Mouse (Mus musculus): ENCODE measurements at regions not wholly inside any gene's neighbourhood (a gene's known extent, or its start where the extent isn't known, plus 50 kb on each side); places are given as distances from the start of the nearest gene placed in this dataset.

GRCm38 (mm10) chr16:29990393-29990792, 73.8 kb upstream of the Hes1 start:
- DNase-seq (ENCODE audit: low read depth, low spot score) = no peak

DNA sequence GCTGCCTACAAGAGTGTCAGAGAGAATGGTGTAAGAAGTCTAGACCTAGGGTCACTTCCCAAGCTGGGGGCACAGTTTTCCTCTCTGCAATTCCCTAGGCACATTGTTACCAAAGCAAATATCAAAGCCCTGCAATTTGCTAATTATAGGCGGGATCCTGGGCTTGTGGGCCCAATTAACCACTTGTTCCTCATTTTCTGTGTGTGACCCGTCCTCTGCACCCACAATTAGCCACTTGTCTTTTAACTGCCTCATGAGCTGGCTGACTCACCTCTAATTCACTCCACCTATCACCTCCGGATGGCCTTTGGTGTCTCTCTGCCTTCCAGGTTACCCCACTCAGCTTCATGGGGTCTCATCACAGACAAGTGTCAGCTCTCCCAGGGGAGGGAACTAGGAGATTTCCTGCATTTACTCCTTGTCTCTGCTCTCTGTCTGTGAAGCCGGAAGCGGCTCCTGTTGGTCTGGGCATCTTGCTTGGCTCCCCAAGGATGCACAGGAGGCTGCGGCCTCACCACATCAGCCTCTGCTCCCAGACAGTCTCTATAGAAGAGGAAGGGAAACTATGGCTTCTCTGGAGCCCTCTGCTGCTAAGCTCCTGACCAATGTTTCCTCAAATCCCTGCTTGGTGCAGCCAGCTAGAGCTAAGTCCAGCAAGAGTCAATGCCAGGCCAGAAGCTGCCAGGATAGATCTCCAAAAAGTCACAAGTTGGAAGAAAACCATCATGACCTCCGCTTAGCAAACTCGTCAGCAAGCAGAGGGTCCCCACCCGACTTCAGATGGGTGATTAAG, 73.2 kb upstream of the Hes1 start:
- DNase-seq (ENCODE audit: low read depth, low spot score) = no peak

DNA sequence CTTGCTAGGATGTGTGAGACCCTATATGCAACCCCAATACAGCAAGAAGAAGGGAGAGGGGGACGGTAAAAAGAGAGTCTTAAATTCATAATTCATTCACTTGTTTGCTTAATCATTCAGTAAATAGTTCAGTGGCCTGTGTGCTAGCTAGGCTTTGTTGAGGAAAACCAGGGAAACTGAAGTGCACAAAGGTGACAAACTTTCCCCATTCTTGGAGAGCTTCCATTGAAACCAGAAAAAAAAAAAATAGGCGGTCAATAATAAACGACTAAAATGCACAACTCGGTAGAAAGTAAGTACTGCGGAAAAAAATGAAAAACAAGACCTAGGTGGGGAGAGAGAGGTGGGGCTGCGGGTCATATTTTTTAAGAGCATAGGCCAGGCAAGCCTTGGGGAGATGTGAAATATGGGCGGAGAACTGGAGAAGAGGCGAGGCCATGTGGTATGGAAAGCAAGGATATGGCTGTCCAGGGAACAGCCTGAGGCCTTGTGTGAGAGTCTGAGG, 72.3 kb upstream of the Hes1 start:
- no peak for DNase-seq (ENCODE audit: low read depth, low spot score)

DNA sequence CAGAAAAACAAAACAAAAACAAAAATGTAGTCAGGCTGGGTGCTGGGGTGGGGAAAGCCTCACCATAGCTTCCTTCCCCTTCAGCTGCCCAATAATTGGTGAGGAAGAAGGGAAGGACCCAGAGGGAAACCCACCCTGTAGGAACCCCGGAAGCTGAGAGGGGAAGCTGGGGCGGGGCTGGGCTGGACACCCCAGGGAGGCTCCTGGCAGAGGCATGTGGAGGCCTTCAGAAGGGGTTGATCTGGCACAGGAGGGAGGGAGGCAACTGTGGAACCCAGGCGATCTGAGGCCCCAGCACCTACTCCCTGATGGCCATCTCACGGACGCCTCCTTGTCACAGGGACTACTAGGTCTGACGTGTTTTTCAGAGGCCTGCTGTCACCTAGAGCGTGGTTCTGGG, 71.1 kb upstream of the Hes1 start:
- DNase-seq (ENCODE audit: low read depth, low spot score) = no peak

- DNase-seq (ENCODE audit: low read depth, low spot score) = no peak
Observed at GRCm38 (mm10) chr16:29993535-29993934, 70.6 kb upstream of the Hes1 start.

- DNase-seq (ENCODE audit: low read depth, low spot score) = no peak
Observed at GRCm38 (mm10) chr16:29996139-29997069, 67.8 kb upstream of the Hes1 start.

DNA sequence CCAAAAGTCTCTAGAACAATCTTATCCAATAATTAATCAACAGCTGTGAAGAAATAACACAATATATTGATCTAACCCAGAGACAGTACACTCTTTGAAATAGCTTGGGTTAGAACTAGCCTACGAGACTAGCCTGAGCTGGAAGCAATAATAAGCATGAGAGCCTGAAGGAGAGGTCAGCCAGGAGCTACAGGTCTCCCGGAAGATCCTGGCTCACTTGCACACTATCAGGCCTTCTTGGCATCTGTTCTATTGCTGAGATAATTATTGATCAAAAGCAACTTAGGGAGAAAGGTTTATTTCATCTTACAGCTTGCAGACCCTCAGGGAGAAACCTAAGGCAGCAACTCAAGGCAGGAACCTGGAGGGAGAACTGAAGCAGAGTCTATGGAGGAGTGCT, 64.0 kb upstream of the Hes1 start:
- DNase-seq (ENCODE audit: low read depth, low spot score) = no peak

- no peak for DNase-seq (ENCODE audit: low read depth, low spot score)
Observed at GRCm38 (mm10) chr16:30005124-30005523, 59.1 kb upstream of the Hes1 start.

- DNase-seq (ENCODE audit: low read depth, low spot score) = no peak
Observed at GRCm38 (mm10) chr16:30006826-30007225, 57.4 kb upstream of the Hes1 start.

DNA sequence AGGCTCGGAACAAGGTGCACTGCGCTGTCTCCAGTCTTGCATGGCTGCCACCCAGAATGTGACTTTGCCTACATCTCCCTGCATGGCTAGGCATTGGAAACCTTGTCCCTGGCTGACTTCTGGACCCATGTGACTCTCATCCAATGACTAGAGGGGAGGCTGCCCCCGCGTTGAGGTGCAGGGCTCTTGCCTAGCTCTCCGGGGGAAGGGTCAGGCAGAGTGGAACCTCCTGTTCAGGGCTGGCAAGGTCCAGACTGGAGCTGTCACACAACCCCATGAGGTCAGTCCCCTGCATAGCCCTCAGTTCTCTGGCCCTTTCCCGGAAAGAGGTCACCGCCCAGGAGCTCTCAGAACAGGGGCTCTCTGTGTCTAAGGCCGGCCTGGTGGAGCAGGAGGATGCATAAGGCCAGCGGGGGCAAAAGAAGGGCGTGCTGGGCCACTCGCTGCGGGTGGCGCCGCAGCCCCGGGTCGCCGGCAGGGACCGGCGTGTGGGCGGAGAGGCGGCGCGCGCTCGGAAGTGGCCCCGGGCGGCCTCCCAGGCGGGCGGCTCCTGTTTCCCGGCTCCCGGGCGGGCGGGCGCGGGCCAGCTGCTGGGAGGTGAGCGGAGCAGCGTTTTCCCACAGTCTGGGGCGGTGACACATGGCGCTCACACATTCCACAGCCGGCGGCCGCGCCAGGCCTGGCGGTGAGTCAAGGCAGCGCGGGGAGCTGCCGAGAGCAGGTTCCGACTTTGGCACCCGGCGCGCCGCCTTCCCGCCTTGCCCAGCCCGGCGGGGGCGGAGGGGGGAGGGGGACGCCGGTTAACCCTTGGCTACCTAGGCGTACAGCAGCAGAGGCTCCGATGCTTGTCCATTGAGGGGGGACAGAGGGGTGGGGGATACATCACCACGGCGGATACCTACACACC, 55.5 kb upstream of the Hes1 start:
- peak; percentile 61 for DNase-seq (ENCODE audit: low read depth, low spot score)

DNA sequence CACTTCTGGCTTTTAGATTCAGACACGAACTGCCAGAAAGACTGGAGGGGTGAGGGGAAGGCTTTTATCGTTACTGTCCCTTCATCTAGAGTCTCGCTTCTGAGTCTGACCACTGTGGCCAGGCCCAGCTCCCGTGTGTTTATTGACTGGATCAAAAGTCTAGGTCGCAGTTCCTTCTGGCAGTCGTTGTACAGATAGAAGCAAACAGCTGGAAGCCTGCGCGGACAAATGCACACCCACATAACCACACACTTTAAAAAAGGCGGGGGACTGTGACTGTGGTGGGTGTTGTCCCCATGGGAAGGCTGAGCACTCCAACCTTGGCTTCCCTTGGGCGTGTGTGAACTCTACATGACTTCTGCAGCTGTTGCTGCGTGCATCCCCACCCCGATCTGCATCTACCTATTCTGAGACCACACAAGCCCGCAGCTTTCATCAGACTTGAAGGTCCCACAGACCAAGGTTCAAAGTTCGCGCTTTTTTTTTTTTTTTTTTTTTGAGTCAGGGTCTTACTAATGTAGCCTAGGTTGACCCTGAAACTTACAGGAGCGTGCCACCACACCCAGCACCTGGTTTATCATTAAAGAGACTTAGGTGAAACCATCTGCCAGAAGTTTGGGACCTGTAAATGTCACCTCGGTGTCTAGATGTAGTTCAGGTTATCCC, 54.5 kb upstream of the Hes1 start:
- peak; percentile 34 for DNase-seq (ENCODE audit: low read depth, low spot score)

GRCm38 (mm10) chr16:30013123-30013522, 51.1 kb upstream of the Hes1 start:
- DNase-seq (ENCODE audit: low read depth, low spot score) = no peak

DNA sequence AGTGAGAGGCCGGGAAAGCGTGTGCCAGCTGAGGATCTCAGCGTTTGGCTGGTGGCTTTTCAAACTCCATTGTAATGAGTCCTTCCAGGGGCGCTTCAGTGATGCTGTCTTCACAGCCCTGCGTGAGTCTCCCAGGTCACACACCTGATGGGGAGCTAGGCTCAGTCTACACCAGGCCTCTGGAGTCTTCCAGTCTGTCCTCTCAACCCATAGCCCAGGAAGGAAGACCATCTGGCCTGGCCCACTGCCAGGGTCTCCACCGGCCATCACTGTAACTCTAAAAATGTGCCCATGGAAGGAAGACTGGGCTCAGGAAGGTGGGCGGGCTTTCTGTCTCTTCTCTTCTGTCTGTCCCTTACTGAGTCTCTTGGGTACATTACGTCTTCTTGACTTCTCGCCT, 50.2 kb upstream of the Hes1 start:
- DNase-seq (ENCODE audit: low read depth, low spot score) = no peak

Data from WW6 (cell line).